Mouse (Mus musculus): ENCODE results near the gene Chst11. TPM values are rescaled to one million over a fixed set of nuclear protein-coding genes. Genes with fewer than 3 reads are reported as not detected.

Chst11 gene
- polyA plus RNA-seq, 1 experiment = 12.6 TPM

- DNase-seq = no peak
- TF ChIP-seq POLR2A (IDR thresholded peaks at IDR 0.05; ENCODE audit: borderline replicate concordance, extremely low read depth, low read depth, low read length) (no peak), CTCF (IDR thresholded peaks at IDR 0.05; ENCODE audit: insufficient read depth, low read length) (no peak)
Observed at GRCm38 (mm10) chr10:83186984-83187383, 201.7 kb downstream of the Chst11 start.

GRCm38 (mm10) chr10:83189071-83189470 is 203.8 kb downstream of the Chst11 start:
- 91% methylated on average over 5 of the region's 5 CpGs for WGBS
- Histone ChIP-seq H3K4me3 (replicated peaks; ENCODE audit: extremely low read depth, low read depth, low read length) (no peak overlapping the region), H3K4me1 (ENCODE audit: control insufficient read depth, insufficient read depth, low read length) (peaks cover 6% of the 10 kb centered on the region; the same call in 1 of the 2 replicates)
- TF ChIP-seq CTCF (IDR thresholded peaks at IDR 0.05; ENCODE audit: insufficient read depth, low read length) (no peak), POLR2A (IDR thresholded peaks at IDR 0.05; ENCODE audit: borderline replicate concordance, extremely low read depth, low read depth, low read length) (no peak)
- DNase-seq = no peak

More at GRCm38 (mm10) chr10:83186984-83187383, 201.7 kb downstream of the Chst11 start:
- Histone ChIP-seq H3K4me1 (ENCODE audit: control insufficient read depth, insufficient read depth, low read length) (peaks cover 13% of the 10 kb centered on the region; the same call in 1 of the 2 replicates), H3K4me3 (replicated peaks; ENCODE audit: extremely low read depth, low read depth, low read length) (no peak overlapping the region)
- WGBS = 43% methylated on average over 5 of the region's 5 CpGs

- no peak for TF ChIP-seq CTCF (IDR thresholded peaks at IDR 0.05; ENCODE audit: insufficient read depth, low read length)
- WGBS = 95% methylated on average over 17 of the region's 17 CpGs
- H3K4me3 ChIP-seq (replicated peaks; ENCODE audit: extremely low read depth, low read depth, low read length) = no peak overlapping the region
- 0 out of 2 replicates have a peak, but pooled peaks cover 2% of the 10 kb centered on the region for H3K4me1 ChIP-seq (ENCODE audit: control insufficient read depth, insufficient read depth, low read length)
- DNase-seq = no peak
Observed at GRCm38 (mm10) chr10:83191476-83191875, 206.2 kb downstream of the Chst11 start.

GRCm38 (mm10) chr10:83191982-83192381 is 206.7 kb downstream of the Chst11 start:
- no peaks in the 10 kb centered on the region for H3K4me1 ChIP-seq (ENCODE audit: control insufficient read depth, insufficient read depth, low read length)
- no peak for DNase-seq
- no peak for TF ChIP-seq POLR2A (IDR thresholded peaks at IDR 0.05; ENCODE audit: borderline replicate concordance, extremely low read depth, low read depth, low read length)
- TF ChIP-seq CTCF (IDR thresholded peaks at IDR 0.05; ENCODE audit: insufficient read depth, low read length) = no peak
- WGBS = 78% methylated on average over 6 of the region's 6 CpGs
- H3K4me3 ChIP-seq (replicated peaks; ENCODE audit: extremely low read depth, low read depth, low read length) = no peak overlapping the region

GRCm38 (mm10) chr10:83197690-83198336 is 212.5 kb downstream of the Chst11 start:
- TF ChIP-seq POLR2A (IDR thresholded peaks at IDR 0.05; ENCODE audit: borderline replicate concordance, extremely low read depth, low read depth, low read length) (no peak), CTCF (IDR thresholded peaks at IDR 0.05; ENCODE audit: insufficient read depth, low read length) (peak; percentile 86)
- DNase-seq = peak; percentile 75
- no peaks in the 10 kb centered on the region for H3K4me1 ChIP-seq (ENCODE audit: control insufficient read depth, insufficient read depth, low read length)
- WGBS = 46% methylated on average over 11 of the region's 11 CpGs
- no peak overlapping the region for H3K4me3 ChIP-seq (replicated peaks; ENCODE audit: extremely low read depth, low read depth, low read length)

GRCm38 (mm10) chr10:83198692-83199091 is 213.4 kb downstream of the Chst11 start:
- no peak for DNase-seq
- WGBS = 46% methylated on average over 5 of the region's 5 CpGs
- TF ChIP-seq CTCF (IDR thresholded peaks at IDR 0.05; ENCODE audit: insufficient read depth, low read length) = no peak
- no peak for TF ChIP-seq POLR2A (IDR thresholded peaks at IDR 0.05; ENCODE audit: borderline replicate concordance, extremely low read depth, low read depth, low read length)

GRCm38 (mm10) chr10:83199290-83199689 is 214.0 kb downstream of the Chst11 start:
- DNase-seq = no peak
- no peak for TF ChIP-seq POLR2A (IDR thresholded peaks at IDR 0.05; ENCODE audit: borderline replicate concordance, extremely low read depth, low read depth, low read length)
- TF ChIP-seq CTCF (IDR thresholded peaks at IDR 0.05; ENCODE audit: insufficient read depth, low read length) = no peak
- Histone ChIP-seq H3K4me3 (replicated peaks; ENCODE audit: extremely low read depth, low read depth, low read length) (no peak overlapping the region), H3K4me1 (ENCODE audit: control insufficient read depth, insufficient read depth, low read length) (no peaks in the 10 kb centered on the region)
- 69% methylated on average over 9 of the region's 9 CpGs for WGBS

More at GRCm38 (mm10) chr10:83198692-83199091, 213.4 kb downstream of the Chst11 start:
- Histone ChIP-seq H3K4me1 (ENCODE audit: control insufficient read depth, insufficient read depth, low read length) (no peaks in the 10 kb centered on the region), H3K4me3 (replicated peaks; ENCODE audit: extremely low read depth, low read depth, low read length) (no peak overlapping the region)

- TF ChIP-seq CTCF (IDR thresholded peaks at IDR 0.05; ENCODE audit: insufficient read depth, low read length) (no peak), POLR2A (IDR thresholded peaks at IDR 0.05; ENCODE audit: borderline replicate concordance, extremely low read depth, low read depth, low read length) (no peak)
- Histone ChIP-seq H3K4me1 (ENCODE audit: control insufficient read depth, insufficient read depth, low read length) (no peaks in the 10 kb centered on the region), H3K4me3 (replicated peaks; ENCODE audit: extremely low read depth, low read depth, low read length) (no peak overlapping the region)
- DNase-seq = no peak
- 83% methylated on average over 7 of the region's 7 CpGs for WGBS
Observed at GRCm38 (mm10) chr10:83201525-83201924, 216.2 kb downstream of the Chst11 start.

GRCm38 (mm10) chr10:83202906-83203702 is 217.8 kb downstream of the Chst11 start:
- DNase-seq = no peak
- H3K4me3 ChIP-seq (replicated peaks; ENCODE audit: extremely low read depth, low read depth, low read length) = no peak overlapping the region
- 85% methylated on average over 14 of the region's 14 CpGs for WGBS
- no peaks in the 10 kb centered on the region for H3K4me1 ChIP-seq (ENCODE audit: control insufficient read depth, insufficient read depth, low read length)
- TF ChIP-seq CTCF (IDR thresholded peaks at IDR 0.05; ENCODE audit: insufficient read depth, low read length) = no peak
- TF ChIP-seq POLR2A (IDR thresholded peaks at IDR 0.05; ENCODE audit: borderline replicate concordance, extremely low read depth, low read depth, low read length) = no peak
